Mouse (Mus musculus) kidney, adult 2 months (tissue): ENCODE results near the gene Gdpgp1.

Source experiments
- CTCF ChIP-seq: fragments of 200-500 bp; conservative IDR thresholded peaks from 2 replicates; pipeline ENCODE4 v1.5.1; 2011; ENCODE audit warnings: low read depth, mild to moderate bottlenecking, control low read depth, low read length, moderate library complexity, mixed read lengths; ENCODE audit not compliant: insufficient read depth, insufficient read length
- POLR2A ChIP-seq: fragments of 200-500 bp; IDR thresholded peaks from one replicate; pipeline ENCODE4 v1.6.1; 2011; ENCODE audit warnings: low read depth, low read length, control low read depth

DNA sequence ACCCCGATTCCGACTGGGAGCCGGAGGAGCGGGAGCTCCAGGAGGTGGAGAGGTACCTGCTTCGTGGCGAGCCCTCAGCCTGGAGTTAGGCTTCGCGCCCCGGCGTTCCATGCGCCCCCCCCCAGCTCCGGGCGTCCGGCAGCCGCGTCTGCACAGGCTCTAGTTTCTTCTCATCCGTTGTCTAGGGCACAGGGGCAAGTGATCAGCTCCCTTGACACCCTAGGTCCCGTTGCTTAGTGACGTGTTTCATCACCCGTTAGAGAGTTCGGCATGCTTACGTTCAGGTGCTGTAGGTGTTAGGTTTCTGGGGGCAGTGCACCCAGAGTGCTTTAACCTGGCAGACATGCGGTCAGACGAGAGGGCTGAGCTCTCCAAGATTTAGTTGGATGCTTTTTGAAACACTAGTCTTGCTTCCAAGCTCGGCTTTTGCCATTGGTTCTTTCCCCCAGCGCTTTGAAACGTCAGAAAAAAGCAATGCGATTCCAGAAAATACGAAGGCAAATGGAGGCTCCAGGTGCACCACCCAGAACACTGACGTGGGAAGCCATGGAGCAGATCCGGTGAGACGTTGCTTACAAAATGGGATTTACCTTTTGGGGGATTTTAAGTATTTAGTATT, 28.8 kb downstream of the Gdpgp1 start:
- TF ChIP-seq POLR2A (no peak), CTCF (no peak)
